Mouse (Mus musculus): ENCODE data around the gene A430078G23Rik. TPM values are rescaled to one million over a fixed set of nuclear protein-coding genes. Genes with fewer than 3 reads are reported as not detected.

The A430078G23Rik gene
- polyA plus RNA-seq (2015; fragmentation: Nextera tagmentation; extraction: Ambion mirVana), result 6.5 and 7.1 TPM in 2 replicates

DNA sequence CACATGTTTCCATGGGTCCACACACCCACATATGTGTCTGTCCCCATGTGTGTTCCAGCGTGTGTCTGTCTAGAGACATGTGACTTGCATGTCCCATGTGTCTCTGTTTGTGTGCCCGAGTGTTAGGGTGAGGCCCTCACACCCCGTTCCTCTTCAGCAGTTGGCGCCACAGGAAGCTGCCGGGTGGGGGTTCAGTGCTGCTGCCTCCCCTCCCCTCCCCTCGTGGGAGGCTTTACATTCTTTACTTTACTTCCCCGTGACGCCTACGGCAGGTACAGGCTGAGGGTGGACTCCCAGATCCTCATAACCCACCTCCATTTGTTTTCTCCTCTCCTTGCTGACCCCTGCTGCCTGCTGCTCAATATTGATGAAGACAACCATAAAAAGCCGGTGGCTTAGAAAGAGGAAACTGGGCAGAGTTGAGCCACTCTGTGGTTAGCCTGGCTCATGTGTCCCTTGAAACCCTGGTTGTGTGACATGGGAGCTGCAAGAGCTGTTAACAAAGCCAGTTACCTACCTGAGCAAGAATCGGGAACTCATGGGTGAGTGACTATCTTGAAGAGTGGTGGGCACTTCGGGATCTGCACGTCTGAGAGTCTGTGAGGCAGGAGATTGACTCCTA is at the start of gene A430078G23Rik:
Gene A430078G23Rik (plus strand): TSS at position 227 of the 622 bp plus-strand sequence.

DNA sequence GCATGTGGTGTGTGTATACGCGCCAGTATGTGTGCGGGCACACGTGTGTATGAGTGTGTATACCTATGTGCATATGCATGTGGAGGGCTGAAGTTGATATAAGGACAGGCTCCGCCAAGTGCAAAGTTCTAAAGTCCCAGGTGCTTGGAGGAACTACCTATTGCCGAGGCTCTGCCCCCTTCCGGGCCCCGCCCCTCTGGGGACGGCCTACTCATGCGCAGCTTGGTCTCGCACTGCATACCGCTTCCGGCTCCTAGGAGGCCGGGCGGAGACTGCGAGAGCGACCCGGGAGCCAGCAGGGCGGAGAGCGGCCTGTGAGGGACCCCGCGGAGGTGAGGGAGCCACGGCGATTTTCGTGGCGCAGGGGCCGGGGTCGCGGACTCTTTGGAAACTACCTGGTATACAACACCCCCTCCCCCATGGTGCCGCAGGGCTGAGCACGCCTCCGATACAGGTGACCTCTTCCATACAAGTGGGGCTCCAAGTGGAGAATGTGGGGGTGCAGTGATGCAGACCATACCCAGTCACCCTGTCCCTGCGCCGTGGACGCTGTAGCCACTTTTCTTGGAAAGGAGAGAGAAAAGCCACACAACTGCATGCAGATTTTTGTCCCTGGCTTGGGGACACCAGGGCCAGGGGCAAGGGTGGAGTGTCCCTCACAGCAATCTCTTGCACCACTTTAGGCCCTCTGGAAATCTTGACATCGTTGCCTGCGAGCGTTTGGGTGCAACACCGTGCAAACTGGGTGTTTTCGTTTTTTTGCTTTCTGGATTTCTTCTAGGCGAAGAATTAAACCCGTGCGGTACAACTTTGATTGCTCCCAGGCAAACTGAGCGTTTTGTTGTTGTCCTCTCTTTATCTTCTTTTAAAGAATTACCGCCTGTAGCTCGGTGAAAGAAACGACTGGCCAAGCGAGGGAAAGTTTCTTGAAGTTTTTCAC is 39.8 kb downstream of the A430078G23Rik start, which contains the start of gene Arhgef18:
Gene Arhgef18 (plus strand): TSS at position 236 of the 940 bp plus-strand sequence.

Other genes starting within 250 kb of the A430078G23Rik start
- 17.4 and 20.1 TPM in 2 replicates for gene Insr, start 73.8 kb upstream of the A430078G23Rik start, polyA plus RNA-seq (2015; fragmentation: Nextera tagmentation; extraction: Ambion mirVana)
- gene Arhgef18, start 39.6 kb downstream of the A430078G23Rik start, polyA plus RNA-seq (2015; fragmentation: Nextera tagmentation; extraction: Ambion mirVana), result 4.0 and 4.4 TPM in 2 replicates
- 2.7 and 2.9 TPM in 2 replicates for gene Pex11g, start 114.3 kb downstream of the A430078G23Rik start, polyA plus RNA-seq (2015; fragmentation: Nextera tagmentation; extraction: Ambion mirVana)
- gene Tex45, start 117.4 kb downstream of the A430078G23Rik start, polyA plus RNA-seq (2015; fragmentation: Nextera tagmentation; extraction: Ambion mirVana), result not detected in 2 replicates
- 7.5 and 9.9 TPM in 2 replicates for gene Zfp358, start 139.7 kb downstream of the A430078G23Rik start, polyA plus RNA-seq (2015; fragmentation: Nextera tagmentation; extraction: Ambion mirVana)
- 21.6 and 26.6 TPM in 2 replicates for gene Mcoln1, start 147.0 kb downstream of the A430078G23Rik start, polyA plus RNA-seq (2015; fragmentation: Nextera tagmentation; extraction: Ambion mirVana)
- 11.6 and 13.9 TPM in 2 replicates for gene Pnpla6, start 162.0 kb downstream of the A430078G23Rik start, polyA plus RNA-seq (2015; fragmentation: Nextera tagmentation; extraction: Ambion mirVana)
- gene C330021F23Rik, start 214.6 kb downstream of the A430078G23Rik start, polyA plus RNA-seq (2015; fragmentation: Nextera tagmentation; extraction: Ambion mirVana), result 0.13 TPM in 1 of 2 replicates, not detected in the other
- gene Camsap3, start 233.9 kb downstream of the A430078G23Rik start, polyA plus RNA-seq (2015; fragmentation: Nextera tagmentation; extraction: Ambion mirVana), result 1.1 and 1.3 TPM in 2 replicates